Mouse (Mus musculus) limb, embryonic 10.5 days (tissue): ENCODE measurements around the gene Psmd6. TPM values are rescaled to one million over a fixed set of nuclear protein-coding genes. Genes with fewer than 3 reads are reported as not detected.

ENCODE experiments used
- polyA plus RNA-seq: library from polyadenylated mRNA; unstranded; fragments of >200 nt; fragmentation: Nextera tagmentation; extraction: Ambion mirVana; gene quantifications from 2 replicates; pipeline ENCODE4 v1.2.1, GENCODE M21; 2016

The Psmd6 gene
- polyA plus RNA-seq, 1 experiment from 2014 or later = 292 TPM

Other genes starting within 250 kb of the Psmd6 start
- gene Gm281, start 206.5 kb downstream of the Psmd6 start, polyA plus RNA-seq = 0.10 TPM in 1 of 2 replicates, not detected in the other
- 2.6 and 3.0 TPM in 2 replicates for gene Atxn7, start 159.5 kb downstream of the Psmd6 start, polyA plus RNA-seq
- gene Thoc7, start 159.1 kb downstream of the Psmd6 start, polyA plus RNA-seq = 220 and 221 TPM in 2 replicates
- not detected in 2 replicates for gene Olfr720, start 65.9 kb upstream of the Psmd6 start, polyA plus RNA-seq
- gene Olfr31, start 201.8 kb upstream of the Psmd6 start, polyA plus RNA-seq = not detected in 2 replicates
- gene Il3ra, start 225.3 kb upstream of the Psmd6 start, polyA plus RNA-seq = 2.9 and 4.1 TPM in 2 replicates